Mouse (Mus musculus): Measurements from ENCODE around the gene Mxd1.

The Mxd1 gene

DNA sequence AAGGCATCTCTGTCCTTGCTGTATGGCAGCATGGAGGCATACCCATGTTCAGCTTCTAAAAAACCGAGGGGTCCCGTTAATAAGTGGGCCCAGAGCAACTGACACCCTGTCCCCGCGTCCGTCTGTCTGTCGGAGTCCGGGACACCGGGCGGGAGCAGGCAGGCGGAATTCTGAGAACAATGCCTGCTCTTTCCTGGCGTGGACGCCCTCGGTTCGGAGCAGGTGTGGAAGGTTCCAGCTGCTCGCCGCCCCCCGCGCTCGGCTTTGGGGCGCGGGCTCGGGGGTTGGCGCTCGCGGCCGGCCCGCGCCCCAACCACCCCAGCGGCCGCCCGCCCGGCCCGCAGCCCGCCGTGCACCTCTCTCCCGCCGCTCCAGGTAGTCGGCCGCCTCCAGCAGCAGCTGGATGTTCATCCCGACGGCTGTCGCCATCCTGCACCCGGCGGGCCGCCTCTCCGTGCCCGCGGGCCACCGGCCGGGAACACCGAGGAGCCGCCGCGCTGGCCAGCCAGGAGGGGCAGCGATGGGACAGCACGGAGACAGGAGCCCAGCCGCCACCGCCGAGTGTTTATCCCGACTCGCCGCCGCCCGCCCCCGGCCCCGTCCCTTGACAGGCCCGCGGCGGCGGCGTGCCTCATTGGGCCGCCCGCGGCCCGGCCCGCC lies at the start of gene Mxd1:
TSS of gene Mxd1 (minus strand) at position 582 of the 660 bp plus-strand sequence.
- no peak for DNase-seq (ENCODE audit: extremely low read depth, insufficient read length, low spot score)

DNA sequence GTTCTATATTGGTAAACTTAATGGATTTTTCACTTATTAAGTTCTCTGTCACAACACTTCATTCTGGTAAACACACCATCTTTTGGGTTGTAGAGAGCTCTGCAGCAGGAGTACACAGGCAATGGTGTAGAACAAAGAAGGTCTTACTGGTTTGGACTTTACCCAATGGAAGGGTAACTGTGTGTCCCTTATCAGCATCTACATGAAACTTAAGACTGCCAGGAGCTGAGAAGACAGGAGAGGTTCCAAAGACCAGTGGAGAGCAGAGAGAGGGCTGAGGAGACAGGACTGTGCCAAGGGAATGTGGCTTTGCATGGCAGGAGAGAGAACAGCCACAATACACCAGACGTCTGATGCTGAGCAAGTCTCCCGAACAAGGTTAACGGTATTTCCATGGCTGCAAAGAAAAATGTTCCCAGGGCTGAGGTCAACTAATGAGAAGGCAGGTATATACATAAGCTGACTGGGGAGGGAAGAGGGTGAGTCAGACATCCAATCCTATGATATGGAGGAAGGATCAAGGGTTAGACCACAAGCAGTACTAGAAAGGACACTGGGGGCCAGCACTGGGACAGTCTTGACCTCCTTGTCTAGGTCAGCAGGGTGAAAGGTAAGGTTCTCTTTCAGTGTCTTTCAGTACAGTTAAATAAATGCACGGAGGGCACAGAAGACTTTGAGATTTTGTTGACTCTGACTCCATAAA lies 39.3 kb upstream of the Mxd1 start:
- no peak for DNase-seq (ENCODE audit: extremely low read depth, insufficient read length, low spot score)

DNA sequence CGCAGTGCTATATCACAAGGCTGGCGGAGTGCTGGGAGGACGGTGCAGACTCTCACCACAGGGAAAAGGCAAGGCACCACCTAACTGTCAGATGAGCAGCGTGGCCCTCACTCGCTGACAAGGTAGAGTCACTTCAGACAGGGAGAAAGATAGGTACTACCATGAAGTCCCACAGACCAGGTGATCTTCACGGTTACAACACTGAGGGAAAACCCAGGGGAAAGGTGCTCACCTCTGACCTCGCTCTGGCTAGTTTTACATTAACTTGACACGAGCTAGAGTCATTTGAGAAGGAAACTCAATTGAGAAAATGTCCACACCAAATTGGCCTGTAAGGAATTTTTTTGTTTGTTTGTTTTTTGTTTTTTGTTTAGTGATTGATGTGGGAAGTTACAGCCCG lies 33.6 kb upstream of the Mxd1 start:
- no peak for DNase-seq (ENCODE audit: extremely low read depth, insufficient read length, low spot score)

DNA sequence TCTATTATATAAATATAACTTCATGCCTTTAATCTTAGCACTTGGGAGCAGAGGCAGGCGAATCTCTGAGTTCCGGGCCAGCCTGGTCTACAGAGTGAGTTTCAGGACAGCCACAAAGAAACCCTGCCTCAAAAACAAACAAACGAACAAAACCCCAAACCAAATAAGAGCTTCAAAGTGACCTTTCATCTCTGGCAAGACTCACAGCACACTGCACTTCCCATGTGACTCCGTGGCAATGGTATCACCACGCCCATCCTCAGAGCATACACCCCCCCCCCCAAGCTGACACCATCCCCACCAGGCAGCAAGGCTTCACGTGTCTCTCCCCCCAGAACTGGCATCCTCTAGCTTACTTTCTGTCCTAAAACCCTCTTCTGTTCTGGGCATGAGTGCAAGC lies 28.9 kb upstream of the Mxd1 start:
- DNase-seq (ENCODE audit: extremely low read depth, insufficient read length, low spot score) = no peak

DNA sequence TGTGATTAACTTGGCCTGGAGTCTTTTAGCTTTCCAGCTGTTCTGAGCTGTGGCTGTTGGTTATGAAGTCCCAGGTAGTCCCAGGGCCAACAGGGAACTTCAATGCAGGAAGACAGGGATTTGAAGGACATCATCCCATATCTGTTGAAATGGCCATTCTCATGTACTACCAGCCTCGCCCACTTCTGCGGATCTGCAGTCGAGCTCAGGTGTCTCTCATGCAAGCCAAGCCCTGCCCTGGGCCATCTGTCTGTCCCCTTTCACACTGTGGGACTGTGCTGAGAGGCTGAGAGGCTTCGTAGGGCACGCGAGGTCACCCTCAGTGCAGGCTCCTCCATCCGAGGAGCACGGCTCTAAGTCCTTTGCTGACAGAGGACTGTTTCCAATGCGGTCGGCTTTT lies 27.3 kb upstream of the Mxd1 start:
- no peak for DNase-seq (ENCODE audit: extremely low read depth, insufficient read length, low spot score)

DNA sequence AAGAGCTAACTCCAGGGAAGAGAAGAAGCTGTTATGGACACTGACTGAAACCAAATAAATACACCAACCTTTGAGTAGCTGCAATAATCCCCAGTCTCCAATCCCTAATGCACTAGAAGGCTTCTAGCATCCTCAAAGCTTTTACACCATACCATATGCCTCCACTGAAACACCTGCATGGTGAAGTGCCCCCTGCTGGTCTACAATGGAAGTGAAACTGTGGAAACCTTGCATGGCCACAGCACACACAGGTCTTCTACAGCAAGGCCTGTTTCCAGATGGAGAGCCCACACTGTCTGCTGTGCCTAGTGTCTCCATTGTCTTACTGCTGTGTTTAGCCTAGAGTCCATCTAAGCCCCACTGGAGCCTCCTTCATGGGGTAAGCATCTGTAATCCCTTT lies 25.5 kb upstream of the Mxd1 start:
- DNase-seq (ENCODE audit: extremely low read depth, insufficient read length, low spot score) = no peak

DNA sequence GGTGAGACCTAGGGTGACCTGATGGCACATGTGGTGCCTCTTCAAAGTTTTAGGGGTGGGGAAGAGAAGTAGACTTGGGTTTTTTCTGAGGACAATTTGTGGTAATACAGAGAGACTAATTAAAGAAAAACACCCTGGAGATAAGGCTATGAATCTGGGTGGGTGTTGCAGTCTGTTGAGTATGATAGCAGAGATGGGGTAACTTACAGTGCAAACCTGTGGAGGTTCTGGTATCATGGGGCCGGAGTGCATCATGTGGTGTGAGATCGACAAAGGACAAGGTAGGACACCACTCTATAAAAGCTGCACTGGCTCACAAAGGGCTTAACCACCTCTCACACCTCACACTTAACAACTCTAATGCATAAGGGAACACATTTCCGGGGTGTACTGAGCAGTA lies 20.7 kb upstream of the Mxd1 start:
- no peak for DNase-seq (ENCODE audit: extremely low read depth, insufficient read length, low spot score)

DNA sequence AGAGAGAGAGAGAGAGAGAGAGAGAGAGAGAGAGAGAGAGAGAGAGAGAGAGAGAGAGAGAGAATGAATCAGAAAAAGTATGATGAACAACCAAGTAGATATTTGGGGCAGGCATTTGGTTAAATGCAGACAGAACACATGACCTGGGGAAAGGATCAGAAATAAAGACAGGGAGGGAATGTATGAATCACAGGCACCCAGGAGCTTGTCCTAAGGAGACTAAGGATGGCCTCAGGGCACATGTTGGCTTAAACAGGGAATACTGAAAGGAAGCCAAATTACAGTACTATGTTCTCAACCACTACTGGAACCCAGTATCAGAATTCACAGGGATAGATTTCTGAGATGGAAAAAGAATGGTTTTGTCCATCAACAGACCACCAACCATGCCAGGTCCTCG lies 18.0 kb upstream of the Mxd1 start:
- no peak for DNase-seq (ENCODE audit: extremely low read depth, insufficient read length, low spot score)

DNA sequence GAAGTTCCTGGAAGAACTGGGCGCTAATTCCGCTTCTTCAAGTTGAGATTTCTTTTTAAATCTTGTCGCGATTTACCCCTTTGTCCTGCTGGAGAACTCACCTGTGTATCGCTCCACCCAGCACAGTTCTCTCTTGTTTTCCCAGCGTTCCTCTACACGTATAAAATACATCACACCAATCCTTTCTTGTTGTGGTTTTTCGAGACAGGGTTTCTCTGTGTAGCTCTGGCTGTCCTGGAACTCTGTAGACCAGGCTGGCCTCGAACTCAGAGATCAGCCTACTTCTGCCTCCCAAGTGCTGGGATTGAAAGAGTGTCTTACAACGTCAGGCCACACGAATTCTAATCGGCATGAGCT lies 15.7 kb upstream of the Mxd1 start:
- DNase-seq (ENCODE audit: extremely low read depth, insufficient read length, low spot score) = no peak

DNA sequence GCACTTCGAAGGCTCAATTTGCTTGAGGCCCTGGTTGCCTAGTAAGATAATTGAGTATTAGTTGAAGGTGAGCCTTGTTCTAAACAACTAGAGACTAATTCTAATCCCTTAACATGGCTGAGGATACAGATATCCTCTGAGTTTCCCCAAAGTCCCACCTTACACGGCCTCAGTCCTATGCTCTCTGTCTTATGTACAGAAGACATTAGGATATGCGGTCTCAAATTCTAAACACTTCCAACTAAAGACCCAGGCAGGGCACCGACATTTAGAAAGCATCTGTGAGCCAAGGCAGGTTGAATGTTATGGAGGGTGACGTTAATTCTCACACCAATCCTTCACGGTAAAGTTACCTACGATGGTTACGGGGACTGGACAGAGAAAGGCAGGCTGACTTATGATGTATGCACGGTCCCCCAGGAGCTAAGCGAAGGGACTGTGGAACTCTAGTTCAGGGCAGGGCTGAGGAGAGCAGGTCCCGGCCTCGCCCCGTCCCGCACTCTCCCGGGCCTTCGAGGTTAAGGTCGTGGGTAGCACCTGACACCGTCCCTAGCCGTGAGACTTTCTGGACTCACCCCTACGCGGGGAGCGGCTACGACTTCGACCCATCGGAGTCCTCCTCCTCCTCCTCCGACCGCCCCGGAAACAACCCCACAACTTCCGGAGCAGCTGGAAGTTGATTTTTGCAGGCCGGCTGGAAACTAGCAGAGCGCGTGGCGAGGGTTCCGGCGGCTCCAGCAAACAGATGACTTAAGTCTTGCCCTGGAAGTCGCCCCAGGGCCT lies 15.1 kb upstream of the Mxd1 start, which contains the start of gene Snrnp27:
TSS of gene Snrnp27 (minus strand) at position 651 of the 783 bp plus-strand sequence.
- DNase-seq (ENCODE audit: extremely low read depth, insufficient read length, low spot score) = peak; percentile 91

DNA sequence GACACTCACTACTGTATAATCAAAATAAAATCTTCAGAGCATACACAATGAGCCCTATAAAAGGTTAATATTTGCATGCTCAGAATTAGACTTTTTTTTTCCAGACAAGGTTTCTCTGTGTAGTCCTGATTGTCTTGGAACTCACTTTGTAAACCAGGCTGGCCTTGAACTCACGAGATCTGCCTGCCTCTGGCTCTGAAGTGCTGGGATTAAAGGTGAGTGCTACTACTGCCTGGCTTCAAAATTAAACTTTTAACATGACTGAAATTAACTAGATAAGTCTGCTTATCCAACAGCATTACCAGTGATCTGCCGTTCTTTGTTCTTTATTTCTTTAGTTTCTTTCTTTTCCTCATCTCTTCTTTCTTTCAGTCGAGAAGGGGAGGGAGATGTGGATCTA lies 12.3 kb upstream of the Mxd1 start:
- DNase-seq (ENCODE audit: extremely low read depth, insufficient read length, low spot score) = no peak

DNA sequence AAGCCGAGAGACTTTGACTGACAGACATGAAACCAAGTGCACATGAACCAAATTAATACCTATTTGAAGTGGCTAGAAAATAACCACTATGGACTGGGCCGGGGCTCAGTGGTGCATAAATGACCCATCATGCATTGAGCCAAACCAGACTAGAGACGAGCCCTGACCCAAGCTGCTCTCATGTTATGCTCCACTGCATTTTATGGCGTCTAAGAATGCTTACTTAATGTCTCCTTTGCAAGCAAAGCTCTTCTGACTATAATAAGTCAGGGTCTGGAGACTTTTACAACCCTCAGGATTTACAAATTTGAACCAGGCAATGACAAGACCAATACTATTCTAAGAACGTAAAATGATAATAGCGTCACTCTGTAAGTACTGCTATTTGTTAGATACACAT lies 9.4 kb upstream of the Mxd1 start:
- no peak for DNase-seq (ENCODE audit: extremely low read depth, insufficient read length, low spot score)

DNA sequence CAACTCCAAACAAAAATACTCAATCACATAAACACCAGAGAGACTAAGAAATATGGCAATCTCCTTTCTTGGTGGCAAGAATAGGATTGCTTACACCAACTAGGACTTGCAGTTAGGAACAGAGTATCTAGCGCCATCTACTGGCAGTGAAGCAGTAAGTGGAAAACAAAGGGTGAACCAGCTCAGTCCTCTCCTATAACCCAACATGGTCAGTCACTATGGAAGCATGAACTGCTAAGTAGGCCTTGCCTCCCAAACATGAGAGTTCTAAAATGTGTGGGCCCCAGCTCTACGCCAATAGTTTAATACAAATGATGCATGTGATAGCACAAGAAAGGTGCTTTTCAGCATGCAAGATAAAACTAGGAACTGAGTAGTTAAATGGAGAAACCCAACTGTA lies 1.9 kb upstream of the Mxd1 start:
- DNase-seq (ENCODE audit: extremely low read depth, insufficient read length, low spot score) = peak; percentile 27

DNA sequence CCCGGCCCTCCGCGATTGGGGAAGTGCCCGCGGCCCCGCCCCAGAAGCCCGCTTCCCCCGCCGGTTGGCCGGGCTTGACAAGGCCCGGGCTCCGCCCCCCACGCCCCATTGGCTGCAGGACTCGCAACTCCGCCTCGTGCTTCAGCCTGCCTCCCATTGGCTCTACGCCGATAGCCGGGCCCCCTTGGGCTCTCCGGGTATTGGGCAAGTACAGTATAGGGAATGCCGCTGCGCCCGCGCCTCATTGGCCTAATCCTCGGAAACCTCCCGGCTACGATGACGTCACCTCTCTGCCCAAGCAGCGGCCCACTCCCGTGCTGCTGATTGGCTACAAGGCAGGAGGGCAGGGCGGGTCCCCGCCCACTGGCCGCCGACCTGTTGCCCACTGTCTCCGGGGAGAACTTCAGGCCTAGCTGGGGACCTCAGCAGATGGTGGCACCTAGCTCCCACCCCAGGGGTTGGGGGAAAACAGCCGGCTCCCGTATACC lies 323 bp upstream of the Mxd1 start:
- DNase-seq (ENCODE audit: extremely low read depth, insufficient read length, low spot score) = peak; percentile 99

DNA sequence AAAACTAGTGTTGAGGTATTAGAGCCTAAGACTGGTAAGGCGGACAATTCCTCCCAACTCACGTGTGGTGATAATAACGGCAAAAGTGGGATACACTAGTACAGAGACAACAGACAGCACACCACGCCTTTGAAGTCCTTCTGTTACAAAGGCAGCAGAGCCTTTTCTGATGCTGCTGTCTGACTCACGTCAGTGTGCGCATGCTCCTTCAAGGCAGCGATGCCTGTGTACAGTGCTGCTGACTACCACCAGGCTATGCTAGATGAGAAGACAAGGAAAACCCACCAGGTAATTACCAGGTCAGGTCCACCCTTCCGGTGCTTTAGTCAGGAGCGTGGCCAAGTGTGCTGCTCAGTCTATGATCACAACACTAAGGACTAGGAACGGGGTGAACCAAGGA lies 1.9 kb downstream of the Mxd1 start:
- no peak for DNase-seq (ENCODE audit: extremely low read depth, insufficient read length, low spot score)

DNA sequence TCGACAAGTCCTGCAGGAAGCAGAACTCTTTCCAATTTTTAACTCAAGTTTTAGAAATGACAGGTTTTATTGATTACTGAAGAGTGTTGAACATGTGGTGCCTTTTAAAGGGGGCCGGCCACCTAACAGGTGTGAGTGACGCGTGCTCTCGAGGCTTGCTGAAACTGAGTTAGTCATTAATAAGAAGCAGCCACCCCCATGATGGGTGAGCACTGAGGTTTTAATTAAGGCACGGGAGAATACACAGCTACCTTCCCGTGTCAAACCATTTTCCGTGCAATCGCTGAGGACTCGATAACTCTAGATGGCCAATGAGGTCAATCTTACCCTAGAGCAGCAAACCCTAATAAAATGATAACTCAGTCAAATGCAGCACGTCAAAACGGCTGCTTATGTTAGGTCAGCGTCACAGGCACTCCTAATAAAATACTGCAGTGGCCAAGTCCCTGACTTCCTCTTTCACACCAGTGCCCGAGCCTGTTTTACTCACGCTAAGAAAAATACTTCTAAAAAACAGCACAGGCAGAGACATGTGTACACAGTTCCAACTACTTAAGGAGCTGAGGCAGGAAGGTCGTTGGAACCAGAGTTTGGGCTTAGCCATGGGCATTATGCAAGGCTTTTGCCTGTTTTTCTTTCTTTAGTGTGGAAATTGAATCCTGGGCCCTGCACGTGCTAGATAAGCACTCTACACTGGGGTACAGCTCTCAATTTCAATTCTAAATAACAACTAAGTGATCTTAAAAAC lies 3.2 kb downstream of the Mxd1 start:
- DNase-seq (ENCODE audit: extremely low read depth, insufficient read length, low spot score) = no peak

DNA sequence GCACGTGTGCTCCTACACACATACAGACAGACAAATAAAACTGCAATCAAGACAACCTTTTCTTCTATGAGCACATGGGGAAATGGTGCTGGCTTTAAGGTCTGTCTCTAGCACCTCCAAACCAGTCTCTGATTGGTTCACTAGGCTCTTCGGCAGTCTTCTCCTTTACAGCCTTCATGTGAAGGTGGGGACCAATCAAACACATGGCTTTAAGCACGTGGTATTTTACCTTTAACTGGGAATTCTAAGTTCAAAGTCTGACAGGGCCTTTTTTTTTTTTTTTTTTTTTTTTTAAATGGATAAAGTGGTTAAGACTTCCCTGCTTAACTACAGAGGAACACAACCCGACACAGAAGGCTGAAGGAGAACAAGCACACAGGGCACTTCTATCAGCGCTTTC lies 3.9 kb downstream of the Mxd1 start:
- no peak for DNase-seq (ENCODE audit: extremely low read depth, insufficient read length, low spot score)

DNA sequence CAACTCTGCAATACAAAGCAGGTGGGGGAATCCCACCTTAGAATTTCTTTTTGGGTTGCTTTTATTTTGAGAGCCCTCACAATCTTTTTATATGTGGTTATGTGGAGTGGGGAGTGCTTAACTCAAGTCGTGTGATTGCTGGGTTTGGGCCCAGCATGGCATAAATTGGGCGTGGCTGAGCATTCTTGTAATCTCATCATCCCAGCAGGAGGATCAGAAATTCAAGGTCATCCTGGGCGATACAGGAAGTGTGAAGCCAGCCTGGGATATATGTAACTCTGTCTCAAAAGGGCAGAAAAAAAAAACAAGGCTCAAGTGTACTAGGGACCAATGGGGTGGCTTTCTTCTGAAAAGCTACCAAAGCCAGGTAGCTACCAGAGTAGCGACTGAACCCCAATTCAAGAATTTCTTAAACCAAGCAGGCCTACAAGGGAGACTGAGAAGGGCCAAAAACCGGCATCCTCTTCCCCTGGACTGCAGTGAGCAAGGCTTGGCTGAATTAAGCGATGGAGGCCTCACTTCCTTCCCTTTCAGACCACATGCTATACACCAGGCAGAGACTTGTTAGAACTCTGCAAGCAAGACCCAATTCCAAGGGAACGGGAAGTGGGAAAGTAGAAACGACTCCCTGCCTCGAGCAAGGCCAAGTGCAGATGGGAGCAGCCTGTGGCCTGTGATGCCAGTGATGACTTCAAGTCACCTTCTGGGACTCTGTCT lies 8.6 kb downstream of the Mxd1 start:
- no peak for DNase-seq (ENCODE audit: extremely low read depth, insufficient read length, low spot score)

DNA sequence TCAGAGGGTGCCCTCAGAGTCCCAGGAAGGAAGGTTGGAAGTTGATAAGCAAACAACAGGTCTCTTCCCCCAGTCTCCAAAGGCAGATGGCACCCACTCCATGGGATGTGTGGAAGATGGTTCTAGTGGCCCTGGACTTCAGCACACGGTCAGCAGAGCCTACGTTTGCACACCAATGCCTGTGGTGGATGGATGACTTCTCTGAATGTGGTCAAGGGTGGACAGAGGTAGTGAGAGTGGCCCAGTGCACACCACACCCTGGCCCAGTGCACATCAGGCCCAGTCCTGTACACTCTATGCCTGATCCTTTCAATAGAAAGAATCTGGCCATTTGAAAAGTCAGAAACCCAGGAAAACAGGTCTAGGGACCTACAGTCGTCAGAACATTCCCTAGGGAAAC lies 10.5 kb downstream of the Mxd1 start:
- no peak for DNase-seq (ENCODE audit: extremely low read depth, insufficient read length, low spot score)

DNA sequence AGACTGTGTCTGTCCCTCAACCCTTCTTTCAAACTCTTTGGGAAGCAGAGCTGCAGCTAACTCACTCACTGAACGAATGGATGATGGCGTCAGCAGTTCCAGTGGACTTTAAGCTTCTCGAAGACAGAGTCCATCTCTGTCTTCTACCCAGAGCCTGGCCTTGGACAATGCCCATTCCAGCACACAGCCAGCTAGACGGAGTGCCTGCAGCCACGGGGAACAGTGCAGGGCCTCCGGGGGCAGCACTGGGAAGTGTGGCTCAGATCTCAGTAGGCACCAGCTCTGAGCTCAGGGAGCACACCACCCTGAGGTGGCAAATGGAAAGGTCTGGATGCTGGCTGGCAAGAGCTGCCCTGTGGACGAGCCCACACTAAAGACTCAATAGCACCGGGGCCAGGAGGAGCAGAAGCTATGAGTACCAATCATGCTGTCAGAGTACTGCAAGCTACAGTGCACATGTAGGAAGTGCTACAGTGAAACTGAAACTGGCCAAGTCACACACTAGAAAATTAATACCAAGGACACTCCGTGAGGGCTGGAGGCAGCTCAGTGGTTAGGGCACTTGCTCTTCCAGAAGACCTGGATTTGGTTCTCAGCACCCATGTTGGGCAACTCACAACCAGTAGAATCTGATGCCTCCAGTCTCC lies 14.6 kb downstream of the Mxd1 start:
- no peak for DNase-seq (ENCODE audit: extremely low read depth, insufficient read length, low spot score)
